Mouse (Mus musculus) fibroblast of lung, adult 2 months (primary cell): ENCODE results near the gene Iqsec1.

Experiments used
- DNase-seq: peaks from one replicate; pipeline ENCODE4 v3.0.0-alpha.2; 2011; ENCODE audit warnings: low read depth

Iqsec1 gene

DNA sequence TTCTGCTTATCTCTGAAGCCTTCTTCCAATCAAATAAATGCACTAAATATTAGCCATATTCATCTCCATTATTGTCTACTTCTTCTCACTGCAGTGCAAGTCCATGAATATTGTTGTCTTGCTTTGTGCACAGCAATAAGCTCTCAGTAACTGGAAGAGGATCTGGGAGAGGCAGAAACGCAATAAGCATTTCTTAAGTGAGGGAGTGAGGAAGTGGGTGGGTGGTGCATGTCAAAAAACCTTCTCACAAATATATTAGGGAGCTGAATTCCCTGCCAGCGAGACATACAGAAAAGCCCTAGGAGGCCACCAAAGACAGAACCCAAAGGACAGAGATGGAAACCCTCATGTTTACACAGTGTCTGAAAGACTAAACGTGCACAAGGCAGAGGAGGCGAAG lies 35.1 kb downstream of the Iqsec1 start:
- DNase-seq = no peak

DNA sequence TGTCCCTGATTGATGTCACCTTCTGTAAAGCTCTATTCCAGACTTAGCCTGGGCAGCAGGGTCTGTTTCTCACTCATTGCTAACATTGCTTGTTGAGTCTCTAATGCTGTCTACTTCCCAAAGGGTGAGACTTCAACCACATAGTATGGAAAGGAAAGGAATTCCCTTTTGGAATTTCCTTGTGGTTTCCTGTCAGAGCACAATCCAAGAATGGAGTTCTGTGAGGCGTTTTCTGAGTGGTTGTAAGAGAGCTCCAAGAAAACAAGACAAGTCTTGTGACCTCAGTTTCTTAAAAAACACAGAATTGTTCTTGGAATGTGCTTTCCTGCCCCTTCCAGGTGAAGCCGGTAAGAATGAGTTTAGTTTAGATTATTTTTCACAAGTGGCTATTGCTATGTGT lies 37.5 kb downstream of the Iqsec1 start:
- DNase-seq = no peak

DNA sequence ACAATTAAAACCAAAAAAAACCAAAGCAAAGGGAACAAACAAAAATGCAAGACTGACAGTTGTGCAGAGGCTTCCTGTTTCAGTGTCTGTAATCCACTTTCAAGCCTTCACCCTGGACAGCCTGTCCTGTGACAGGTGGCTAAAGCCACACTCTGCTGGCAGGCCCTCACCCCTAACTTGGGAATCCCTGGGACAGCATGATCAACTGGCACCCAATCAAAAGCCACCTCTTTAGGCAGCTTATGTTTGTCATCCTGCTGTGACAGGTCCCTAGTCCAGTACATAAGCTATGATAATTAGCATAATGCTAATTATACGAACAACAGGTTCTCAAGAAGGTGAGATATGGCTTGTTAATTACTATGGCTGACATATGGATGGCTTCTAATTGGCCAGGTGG lies 40.4 kb downstream of the Iqsec1 start:
- no peak for DNase-seq

DNA sequence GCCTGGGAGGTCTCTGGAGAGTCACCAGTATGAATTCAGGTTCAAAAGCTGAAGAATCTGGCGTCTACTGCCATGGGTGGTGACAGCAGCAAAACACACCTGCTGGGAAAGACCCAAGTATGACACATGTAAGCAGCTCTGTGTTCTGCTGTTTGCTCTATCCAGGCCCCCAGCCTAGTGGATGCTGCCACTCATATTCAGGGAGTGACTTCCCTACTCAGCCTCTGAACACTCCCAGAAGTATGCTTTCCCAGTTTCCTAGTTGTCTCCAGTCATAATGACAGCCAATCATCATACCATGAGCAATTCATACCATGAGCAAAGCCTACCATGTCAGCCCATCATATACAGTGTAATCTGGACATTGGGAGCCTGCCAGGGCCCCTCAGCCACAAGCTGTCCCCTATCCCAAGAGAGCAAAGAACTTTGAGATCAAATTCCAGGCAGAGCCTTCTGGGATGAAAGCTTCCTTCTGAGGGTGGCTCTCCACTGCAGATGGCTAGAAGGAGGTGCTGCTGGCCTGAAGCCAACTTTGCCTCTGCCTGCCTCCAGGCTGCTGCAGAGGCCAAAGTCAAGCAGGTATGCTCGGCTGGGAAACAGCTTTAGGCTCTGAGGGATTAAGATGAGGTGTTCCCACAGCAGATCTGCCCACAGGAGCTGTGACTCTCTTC lies 42.8 kb downstream of the Iqsec1 start:
- no peak for DNase-seq

DNA sequence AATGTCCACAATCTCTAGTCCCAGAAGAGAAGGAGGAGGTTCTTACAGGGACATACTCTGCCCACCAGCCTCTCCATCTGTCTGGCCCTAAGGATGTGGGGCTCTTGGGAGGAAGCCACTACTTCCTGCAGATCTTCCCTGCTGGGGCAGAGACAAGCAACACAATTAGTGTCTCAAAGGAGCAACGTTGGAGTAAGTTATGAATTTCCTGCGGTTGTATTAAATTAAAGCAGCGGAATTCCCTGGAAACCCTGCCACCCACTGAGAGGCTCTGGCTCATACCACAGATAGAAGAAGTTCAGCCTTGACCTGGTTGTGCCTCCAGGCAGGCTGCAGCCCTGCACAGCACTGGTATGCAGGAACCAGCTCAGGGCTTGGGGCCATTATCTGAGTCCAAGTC lies 47.2 kb downstream of the Iqsec1 start:
- DNase-seq = no peak

DNA sequence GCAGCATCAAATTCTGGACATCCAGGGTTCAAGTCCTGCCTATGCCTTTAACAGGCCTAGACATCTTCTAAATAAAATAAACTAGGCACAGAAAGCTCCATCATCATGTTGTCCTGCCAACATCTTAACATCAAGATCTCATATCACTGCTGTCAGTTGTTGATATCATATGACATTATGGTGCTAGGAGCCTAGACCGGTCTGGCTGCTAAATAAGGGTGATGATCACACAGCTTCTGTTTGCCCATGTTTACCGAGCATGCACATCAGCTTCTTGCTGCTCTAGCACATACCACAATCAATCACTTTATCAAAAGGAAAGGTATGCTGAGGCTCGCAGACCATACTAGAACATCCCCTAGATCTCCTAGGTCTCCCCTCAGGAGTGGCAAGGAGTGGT lies 54.8 kb downstream of the Iqsec1 start:
- no peak for DNase-seq

DNA sequence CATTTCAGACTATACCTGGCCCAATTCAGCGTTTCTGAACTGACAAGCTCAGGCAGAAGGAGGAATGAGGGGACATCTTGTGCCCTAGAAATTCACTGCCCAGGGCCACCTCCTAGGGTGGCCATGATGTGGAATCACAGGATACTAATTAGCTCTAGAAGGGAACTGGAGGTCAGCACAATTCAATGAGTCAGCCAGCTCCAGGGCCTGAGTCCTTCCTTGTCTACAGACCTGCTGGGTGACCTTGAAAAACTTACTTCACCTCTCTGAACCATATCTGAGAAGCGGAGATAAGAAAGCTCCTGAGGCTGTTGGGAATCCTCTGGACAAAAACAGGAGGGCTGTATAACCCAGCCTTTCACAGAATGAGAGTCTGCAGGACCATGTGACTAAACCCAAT lies 59.7 kb downstream of the Iqsec1 start:
- no peak for DNase-seq

DNA sequence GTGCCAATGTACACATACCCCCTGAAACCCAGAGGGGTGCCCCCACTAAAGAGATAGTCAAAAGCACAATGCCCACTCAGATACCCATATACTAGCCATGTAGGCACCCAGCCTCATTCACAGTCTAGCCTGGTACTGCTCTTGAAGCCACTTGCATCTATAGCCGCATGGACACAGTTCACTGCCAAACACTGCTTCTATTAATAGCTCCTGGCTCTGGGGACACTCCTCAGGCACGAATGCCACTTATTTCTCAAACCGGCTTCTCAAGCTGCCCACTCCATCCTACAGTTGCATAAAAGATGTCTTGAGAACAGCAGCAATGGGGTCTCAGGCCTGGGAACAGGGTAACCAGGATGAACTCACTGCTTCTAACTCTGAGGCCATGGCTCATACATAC lies 63.0 kb downstream of the Iqsec1 start:
- no peak for DNase-seq

DNA sequence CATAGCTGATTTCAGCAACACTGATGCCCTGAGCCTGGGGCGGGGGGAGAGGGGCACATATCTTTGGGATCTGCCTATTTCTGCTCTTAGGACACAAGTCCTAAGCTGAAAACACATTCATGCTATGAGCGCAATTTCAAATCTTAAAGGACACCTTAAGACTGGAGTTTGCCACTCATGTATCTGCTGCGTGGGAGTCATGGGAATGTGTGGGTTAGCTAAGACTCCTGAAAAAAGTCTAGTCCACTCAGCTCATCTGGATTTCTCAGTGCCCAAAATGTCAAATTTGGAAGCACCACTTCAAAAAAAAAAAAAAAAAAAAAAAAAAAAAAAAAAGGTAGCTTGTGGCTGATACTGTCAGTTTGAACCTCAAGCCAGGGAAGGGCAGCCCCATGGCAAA lies 63.7 kb downstream of the Iqsec1 start:
- DNase-seq = no peak

DNA sequence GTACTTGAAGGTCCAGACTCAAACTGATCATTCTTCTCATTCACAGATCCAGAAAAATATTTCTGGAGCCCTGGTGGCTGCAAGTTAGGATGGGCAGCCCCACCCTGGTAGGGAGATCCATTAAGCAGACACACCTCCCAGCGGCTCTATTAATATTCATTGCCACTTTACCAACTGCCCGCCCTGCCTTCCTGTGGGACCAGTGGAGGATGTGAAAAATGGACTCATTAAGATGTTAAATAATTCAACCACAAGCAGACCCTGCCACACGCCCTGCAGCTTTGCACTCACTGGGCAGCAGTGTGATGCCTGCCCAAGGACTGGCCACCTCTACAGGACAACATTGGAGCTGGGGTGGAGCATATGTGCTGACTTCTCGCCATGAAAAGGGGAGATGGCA lies 64.1 kb downstream of the Iqsec1 start:
- no peak for DNase-seq

DNA sequence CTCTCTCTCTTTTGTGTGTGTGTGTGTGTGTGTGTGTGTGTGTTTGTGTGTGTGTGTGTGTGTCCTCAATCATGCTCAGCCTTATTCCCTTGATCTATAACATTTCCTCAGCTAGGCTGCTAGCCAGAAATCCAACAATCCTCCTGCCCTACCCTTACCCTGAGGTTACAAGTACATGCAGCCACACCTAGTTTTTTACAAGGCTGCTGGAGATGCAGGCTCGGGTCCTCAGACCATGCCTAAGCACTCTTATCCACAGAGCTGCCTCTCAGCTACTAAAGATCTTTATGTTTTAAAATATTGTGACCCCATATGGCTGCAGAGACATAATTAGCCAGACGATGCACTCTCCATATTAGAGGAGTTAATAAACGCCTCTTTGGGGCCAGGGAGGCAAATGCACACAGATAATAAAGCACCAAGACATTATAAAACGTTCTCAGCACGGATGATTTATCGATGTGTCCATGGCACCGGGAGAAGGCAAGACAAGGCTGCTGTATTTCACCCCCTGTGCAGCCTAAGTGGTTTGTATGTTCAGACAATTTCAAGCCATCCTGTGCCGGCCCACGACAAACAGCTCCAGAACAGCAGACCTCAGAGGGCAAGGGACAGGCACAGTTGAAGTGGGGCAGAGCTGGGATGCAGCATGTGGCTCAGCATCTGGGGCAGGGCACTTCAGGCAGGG lies 67.1 kb downstream of the Iqsec1 start:
- DNase-seq = no peak

DNA sequence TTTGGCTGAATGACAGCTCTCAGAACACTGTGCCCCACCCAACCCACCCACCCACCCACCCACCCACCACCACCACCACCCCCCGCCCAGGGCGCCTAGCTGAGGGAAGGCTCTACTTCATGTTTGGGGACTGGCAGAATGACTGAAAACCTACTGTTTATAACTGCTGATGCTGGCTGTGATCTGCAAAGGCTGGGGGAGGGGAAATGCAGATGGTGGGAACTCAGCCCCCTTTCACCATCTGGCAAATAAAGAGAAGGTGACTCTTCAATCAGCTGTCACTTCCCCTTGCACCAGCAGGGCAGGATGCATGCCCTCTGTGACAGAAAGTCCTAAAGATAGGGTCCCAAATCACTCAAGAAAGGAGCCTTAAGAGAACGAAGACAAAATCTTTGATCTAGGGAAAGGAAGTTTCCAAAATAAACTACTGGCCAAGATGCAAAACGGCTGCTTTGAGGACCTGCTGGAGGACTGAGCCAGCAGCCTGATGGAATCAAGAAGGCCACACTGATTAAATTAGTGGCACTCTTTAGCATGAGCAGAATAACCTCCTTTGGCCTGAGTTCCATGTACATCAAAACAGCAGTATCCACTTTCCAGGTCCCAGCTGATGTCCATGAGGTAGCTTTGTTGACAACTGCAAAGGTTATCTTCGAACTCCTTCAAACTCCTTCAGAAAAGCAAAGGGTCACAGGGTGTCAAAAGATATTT lies 67.8 kb downstream of the Iqsec1 start:
- DNase-seq = no peak

DNA sequence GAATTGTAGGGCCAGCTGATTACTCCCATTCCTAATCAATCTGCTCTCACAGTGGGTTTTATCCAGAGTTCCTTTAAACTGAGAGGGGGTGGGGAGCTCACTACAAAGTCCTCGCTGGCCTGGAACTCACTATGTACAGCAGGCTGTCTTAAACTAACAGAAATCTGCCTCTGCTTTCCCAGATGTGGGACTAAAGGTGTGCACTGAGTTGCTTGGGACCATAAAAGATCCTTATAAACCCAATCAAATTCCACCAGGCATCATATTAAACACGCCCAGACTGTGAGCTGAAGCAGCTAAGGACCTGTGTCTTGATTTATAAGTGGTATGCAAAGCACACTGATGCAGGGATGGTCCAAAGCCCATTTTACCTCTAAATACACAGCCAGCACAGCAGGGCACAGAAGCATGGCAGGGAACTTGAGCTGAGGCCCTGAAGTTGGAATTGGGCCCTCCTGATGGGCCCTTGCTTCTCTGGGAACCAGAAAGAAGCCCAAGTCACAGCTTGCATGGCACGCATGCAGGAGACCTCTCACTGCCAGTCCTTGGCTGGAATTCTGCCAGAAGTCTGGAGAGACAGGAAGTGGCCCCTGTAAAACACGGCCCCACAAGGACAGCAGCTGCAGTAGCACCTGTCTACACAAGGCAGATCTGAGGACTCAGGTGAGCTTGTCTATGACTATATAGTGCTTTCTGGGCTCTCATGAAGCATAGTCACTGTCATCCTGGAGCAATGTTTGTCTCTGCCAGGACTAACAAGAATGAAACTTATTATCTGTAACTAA lies 68.7 kb downstream of the Iqsec1 start:
- DNase-seq = no peak

DNA sequence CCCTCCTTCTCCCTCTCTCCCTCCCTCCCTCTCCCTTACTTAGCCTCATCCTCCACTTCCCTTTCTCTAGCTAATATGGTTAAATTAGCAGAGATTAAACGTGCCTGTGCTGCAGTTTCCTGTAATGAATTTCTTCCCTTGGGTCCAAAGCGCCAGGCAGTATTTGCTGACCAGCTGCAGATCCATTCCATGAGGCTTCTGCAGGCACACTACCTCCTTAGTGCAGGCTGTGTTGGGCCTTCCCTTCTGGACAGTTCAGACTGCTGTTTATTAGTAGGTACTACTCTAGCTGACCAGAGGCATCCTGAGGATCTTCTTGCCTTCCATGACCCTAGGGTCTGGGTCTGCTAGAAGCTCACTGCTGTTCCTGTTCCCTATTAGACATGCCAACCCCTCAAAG lies 72.9 kb downstream of the Iqsec1 start:
- no peak for DNase-seq

DNA sequence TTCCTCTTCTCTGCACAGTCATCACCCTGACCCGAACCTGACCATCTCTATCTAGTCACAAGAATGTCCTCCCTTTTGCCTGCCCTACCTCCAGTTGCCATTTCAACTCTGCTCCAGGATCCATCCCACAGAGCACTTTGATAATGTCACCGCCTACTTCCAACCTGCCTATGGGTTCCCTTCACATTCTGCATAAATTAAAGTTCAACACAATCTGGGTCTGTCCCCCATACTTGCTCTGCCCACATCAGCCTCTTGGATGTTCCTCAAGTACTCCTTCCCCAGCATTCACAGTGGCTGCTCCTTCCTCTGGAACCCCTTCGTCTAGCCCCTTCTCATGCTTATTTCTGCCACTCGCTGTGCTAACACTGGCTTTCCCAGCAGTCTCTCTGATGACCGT lies 74.7 kb downstream of the Iqsec1 start:
- no peak for DNase-seq

DNA sequence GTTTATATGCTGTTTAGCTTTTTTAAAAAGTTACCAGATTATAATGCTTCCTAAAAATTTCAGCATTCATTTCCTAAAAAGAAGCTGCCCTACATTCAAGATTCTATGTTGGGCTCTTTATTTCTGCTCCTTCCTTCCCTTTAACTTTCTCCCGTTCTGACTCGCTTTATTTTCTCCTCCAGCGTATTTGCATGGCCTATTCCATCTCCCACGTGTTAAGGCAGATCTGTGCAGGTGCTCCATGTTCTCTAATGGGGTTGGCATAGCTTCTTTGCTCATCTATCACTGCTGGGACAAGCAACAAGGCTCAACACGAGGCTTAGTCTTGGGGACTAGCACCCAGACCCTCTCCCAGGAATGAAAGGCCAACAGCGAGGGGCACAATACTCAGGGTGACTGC lies 75.7 kb downstream of the Iqsec1 start:
- DNase-seq = no peak

DNA sequence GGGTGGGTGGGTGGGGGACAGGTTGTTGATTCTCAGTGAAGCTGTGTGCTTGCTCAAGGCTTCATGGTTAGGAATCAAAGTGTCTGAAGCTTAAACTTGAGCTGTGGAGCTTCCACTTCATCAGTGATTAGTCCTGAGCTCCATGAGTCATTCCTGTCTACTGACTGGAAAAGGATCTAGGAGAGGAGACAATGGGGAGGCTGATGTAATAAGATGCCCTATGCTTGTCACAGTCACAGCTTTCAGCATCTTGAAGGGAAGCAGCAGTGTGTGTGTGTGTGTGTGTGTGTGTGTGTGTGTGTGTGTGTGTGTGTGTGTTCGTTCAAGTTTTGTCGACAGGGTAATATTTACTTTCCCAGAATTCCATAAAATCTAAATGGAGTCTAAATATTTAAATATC lies 84.3 kb downstream of the Iqsec1 start:
- DNase-seq = no peak

DNA sequence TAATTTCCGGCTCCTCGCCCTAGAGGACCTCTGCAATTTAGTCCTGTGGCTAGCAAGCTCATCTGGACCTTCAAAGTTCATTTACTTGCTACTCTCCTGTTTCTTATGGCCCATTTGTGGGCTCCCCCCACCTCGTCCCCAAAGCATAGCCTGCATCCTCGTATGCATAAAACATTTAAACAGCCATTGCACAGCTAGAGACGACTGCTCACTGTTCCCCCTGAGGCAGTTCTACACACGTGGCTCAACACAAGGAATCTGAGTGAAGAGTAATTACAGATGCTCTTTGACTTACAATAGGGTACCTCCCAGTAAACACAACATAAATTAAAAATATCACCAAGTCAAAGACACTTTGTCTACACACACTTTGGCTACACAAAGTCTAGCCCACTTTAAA lies 88.2 kb downstream of the Iqsec1 start:
- DNase-seq = no peak

DNA sequence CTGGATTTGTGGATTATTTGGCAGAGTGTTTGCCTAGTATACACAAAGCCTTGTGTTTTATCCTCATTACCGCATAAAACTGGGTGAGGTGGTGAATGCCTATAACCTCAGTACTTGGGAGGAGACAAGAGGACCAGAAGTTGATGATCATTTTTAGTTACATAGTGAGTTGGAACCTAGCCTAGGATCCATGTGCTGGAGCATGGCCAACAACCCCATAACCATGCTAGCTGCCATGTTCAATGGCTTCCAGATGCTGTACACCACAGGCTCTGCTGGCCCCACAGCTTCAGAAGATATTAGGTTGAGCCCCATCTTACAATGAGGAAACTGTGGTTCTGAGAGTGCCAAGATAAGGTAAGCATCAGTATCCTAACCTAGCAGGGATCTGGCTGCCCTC lies 89.2 kb downstream of the Iqsec1 start:
- no peak for DNase-seq

DNA sequence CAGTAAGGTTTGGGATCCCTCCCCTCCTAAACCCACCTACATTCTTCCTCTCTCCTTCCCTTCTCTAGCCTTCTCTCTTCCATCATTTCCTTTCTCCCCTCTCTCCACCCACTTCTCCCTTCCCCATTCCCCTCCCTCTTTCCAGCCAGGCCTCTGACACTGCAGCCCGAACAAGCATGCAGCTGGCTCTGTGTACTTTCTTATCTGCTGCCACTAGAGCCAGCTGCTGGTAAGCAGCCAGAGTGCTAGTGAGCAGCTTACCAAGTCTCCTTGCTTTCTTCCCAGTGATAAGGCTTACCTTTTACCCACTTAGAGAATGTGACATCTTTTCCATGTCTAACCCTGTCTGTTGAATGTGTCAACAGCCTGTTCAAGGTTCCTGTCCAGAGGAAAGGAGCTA lies 90.4 kb downstream of the Iqsec1 start:
- no peak for DNase-seq

DNA sequence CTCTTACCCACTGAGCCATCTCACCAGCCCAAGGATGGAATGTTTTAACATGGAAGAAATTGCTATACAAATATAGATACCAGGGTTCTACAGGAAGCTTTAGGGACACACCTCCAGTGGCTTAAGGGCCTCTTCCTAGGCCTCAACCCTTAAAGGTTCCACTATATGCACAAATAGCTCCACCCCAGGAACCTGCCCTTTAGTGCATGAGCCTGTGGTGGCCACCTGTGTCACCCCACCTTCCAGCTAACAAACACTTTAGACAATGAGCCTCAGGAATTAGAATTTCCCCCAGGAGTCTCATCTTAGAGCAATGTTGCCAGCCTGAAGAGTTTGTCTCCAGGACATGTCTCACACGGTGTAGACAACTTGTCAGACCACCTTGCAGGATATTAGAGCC lies 96.1 kb downstream of the Iqsec1 start:
- no peak for DNase-seq

DNA sequence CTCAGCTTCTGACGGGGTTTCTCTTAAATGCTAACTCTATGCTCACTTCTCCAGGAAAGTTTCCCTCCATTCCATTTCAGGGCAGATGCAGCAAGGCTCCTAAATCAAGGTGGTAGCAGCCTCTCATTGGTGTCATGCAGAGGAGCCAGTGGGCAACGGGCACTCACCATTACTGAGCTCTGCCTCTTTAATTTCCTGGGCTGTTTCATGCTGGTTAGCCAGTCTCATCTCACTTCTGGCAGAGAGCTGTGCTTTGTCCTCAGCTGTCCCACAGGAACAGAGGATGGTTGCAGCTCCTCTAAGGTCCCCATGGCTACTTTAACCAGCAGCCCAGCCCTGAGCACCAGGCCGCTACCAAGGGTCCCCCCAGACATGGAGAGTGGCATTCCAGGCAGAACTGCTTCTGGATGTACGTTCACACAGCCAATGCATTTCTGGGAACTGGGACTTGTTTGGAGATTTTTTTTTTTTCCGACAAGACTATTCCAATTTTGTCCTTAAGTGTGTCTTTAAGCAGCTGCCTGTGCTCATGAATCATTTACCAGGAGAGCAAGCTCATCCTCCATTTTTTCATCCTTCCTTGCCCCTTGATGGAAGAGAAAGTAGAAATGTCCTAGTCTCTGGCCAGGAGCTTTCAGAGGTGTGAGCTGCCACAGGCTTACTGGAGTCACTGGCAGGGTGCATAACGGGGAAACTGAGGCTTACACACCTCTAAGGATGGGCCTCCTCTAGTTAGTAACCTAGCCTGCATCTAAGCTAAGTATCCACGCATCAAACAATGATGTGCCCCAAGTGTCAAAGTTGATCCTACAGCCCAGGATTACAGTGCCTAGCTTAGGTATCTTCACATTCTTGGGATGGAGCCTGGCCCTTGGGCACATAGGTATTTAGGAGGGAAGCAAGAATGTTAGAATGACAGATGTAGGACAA lies 98.9 kb downstream of the Iqsec1 start:
- DNase-seq = no peak
